Mouse (Mus musculus) left cerebral cortex, adult 11 months (tissue): ENCODE data around the gene Ccdc146.
A peak's percentile ranks its signal among the peaks of the same experiment; 100 is the strongest.

Experiments
- DNase-seq: peaks from one replicate; pipeline ENCODE4 v3.0.0; 2022; ENCODE audit warnings: low spot score

The Ccdc146 gene

GRCm38 (mm10) chr5:21264352-21265021 lies 160.0 kb downstream of the Ccdc146 start:
- DNase-seq, result no peak

GRCm38 (mm10) chr5:21263202-21264055 lies 161.0 kb downstream of the Ccdc146 start:
- DNase-seq, result no peak

- no peak for DNase-seq
Measured at GRCm38 (mm10) chr5:21261202-21261844, 163.2 kb downstream of the Ccdc146 start.

GRCm38 (mm10) chr5:21260746-21261145 lies 163.7 kb downstream of the Ccdc146 start:
- no peak for DNase-seq

DNA sequence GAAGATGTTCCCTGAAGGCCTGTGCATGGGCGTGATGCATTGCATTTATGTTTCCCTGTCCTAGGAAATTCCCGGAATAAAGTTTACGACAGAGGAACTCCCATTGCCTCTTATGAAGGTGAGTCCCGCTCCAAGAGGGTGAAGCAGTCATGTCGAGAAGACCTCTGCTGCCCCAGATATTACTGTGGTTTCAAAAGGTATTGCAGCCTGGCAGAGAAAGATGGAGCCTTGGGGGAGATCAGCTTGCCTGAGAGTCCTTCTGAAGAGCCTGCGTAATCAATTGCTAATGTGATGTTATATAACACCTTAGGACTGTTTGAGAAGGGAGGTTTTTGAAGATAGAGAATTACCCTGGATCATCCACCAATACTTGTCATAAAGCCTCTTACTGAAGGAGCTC lies 166.7 kb downstream of the Ccdc146 start:
- DNase-seq, result no peak

GRCm38 (mm10) chr5:21257126-21257525 lies 167.4 kb downstream of the Ccdc146 start:
- DNase-seq, result no peak

GRCm38 (mm10) chr5:21255551-21256132 lies 168.8 kb downstream of the Ccdc146 start:
- DNase-seq, result no peak

- DNase-seq, result no peak
Measured at GRCm38 (mm10) chr5:21254731-21255525, 169.5 kb downstream of the Ccdc146 start.

DNA sequence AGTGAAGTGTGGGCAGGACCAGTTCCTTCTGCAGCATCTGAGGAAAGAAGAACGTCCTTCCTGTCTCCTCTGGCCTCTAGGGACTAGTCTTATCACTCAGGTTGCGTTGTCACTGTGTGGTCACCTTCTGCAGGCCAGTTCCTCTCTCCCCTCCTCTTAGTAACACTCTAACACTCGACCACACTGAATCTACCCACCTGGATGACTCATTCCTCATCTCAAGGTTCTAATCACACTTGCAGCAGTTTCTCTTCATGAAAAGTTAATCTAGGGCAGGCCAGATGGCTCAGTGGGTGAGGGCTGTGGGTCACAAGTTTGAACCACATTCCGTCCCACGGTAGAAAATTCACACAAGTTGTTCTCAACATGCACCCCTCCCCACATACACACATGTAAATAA lies 175.6 kb downstream of the Ccdc146 start:
- no peak for DNase-seq

DNA sequence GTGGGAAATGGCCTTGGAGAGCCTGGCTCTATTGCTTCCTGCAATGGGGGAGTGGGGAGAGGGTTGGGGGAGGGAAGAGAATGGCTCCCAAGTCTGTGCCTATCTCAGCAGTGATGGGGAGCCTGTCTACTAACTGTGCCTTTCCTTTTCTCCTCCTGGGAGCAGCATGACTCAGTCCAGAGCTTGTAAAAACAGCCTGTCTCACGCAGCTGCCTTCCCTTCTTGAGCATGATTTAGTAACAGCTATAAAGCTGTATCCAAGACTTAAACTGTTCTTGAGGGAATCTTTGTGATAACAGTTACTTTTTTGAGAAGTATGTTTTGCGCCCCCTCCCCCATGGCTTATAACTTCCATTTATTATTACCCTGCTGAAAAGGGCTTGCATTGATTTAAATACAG lies 176.6 kb downstream of the Ccdc146 start:
- peak; percentile 14 for DNase-seq

DNA sequence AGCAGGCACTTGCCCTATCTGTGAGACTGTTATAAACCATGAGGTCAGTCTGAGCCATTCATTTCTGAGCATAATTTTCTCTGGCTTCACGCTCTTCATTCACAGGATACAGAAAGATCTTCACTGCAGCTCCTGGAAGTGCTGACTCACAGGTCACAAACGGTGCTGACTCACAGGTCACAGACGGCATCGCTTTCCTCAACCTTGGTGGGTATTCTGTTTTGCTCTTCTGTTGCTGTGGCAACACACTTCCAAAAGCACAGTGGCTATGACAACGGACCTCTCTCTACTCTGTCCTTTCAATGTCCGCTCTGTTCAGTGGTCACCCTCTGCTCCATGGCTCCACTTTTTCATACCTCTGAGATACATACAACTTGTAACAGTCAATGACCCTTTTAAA lies 177.7 kb downstream of the Ccdc146 start:
- no peak for DNase-seq

DNA sequence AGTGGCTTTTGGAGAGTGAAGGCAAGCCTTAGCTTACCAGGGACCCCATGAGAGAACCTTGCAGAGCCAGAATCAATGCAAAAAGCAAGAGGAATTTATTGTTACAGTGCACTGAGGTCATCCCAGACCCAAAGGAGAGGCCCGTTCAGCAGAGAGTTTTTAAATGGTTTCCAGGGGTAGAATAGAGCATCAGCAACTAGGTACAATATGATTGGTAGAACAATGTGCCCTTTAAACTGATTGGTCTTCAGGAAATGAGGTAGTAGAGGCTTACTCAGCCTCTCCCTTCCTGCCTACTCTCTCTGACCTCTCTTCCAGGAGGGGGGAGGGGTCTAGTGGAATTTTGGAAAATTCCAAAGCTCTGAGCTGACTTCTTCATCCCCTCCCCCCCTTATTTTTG lies 179.2 kb downstream of the Ccdc146 start:
- DNase-seq, result no peak

DNA sequence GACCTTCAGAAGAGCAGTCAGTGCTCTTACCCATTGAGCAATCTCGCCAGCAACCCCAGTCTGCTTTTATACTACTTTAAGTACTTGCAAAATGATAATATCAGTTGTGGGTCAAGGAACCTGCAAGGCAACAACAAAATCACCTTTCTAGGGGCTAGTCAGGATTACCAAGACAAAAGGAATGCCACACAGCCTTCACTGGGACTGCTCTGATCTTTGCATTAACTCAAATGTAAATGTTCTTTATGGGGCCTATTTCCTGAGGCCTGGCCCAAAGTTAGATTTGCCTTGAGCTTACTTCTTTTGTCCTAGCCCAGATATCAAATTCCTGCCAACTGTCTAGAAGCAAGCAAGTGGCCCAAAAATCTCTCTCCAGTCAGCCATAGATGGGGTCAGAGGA lies 179.9 kb downstream of the Ccdc146 start:
- DNase-seq, result no peak
